Mouse (Mus musculus) bone marrow, adult 2 months (tissue): ENCODE measurements around the gene Actl7b. TPM values are rescaled to one million over a fixed set of nuclear protein-coding genes. Genes with fewer than 3 reads are reported as not detected.

Source experiments
- H3K27ac ChIP-seq: fragments of 200-500 bp; 2 replicates; pipeline ENCODE4 v1.5.1; 2012; ENCODE audit warnings: low read depth, mild to moderate bottlenecking, control low read depth, inconsistent platforms, low read length; ENCODE audit not compliant: control insufficient read depth, poor library complexity, insufficient read depth
- H3K4me1 ChIP-seq: fragments of 200-500 bp; 2 replicates; pipeline ENCODE4 v1.6.1; 2011; ENCODE audit warnings: low read length; ENCODE audit not compliant: control insufficient read depth, insufficient read depth
- H3K4me3 ChIP-seq: fragments of 200-500 bp; replicated peaks from 2 replicates; pipeline ENCODE3; 2011; ENCODE audit warnings: mild to moderate bottlenecking, low read depth, low read length, control low read depth; ENCODE audit not compliant: control insufficient read depth
- CTCF ChIP-seq: fragments of 200-500 bp; IDR thresholded peaks from 2 replicates; pipeline ENCODE4 v1.5.1; 2011; ENCODE audit warnings: low read length, control low read depth; ENCODE audit not compliant: control insufficient read depth, insufficient read depth
- POLR2A ChIP-seq: fragments of 200-500 bp; IDR thresholded peaks from 2 replicates; pipeline ENCODE4 v1.6.1; 2011; ENCODE audit warnings: low read depth, mild to moderate bottlenecking, control low read depth, low read length, borderline replicate concordance; ENCODE audit not compliant: control insufficient read depth
- WGBS: fragments of 180-500 bp; shearing (Covaris S2); methylation state at CpG from one replicate; pipeline ENCODE4 v1.1.7; 2018; 5-methylcytosine and 5-hydroxymethylcytosine counted together
- polyA plus RNA-seq: library from polyadenylated mRNA; stranded (reverse); fragments of >200 nt; gene quantifications from 2 replicates; pipeline ENCODE4 v1.2.4, GENCODE M21; 2011; ENCODE audit warnings: low replicate concordance; ENCODE audit not compliant: missing spikeins, insufficient read depth, insufficient read length

Gene Actl7b
- polyA plus RNA-seq, 1 experiment, result 2.1 TPM

- H3K27ac ChIP-seq, result no peak within 1 kb of the TSS
- H3K4me3 ChIP-seq, result no peak within 1 kb of the TSS
- WGBS, result 92% methylated on average over 21 of the region's 21 CpGs
- no peak for TF ChIP-seq CTCF
- no peak for TF ChIP-seq POLR2A
- no peaks in the 10 kb centered on the region for H3K4me1 ChIP-seq
These were observed 2.3 kb upstream of the Actl7b start, which contains the start of gene Actl7a for GRCm38 (mm10) chr4:56743363-56744195. Gene Actl7a (plus strand): TSS chr4:56743413.

DNA sequence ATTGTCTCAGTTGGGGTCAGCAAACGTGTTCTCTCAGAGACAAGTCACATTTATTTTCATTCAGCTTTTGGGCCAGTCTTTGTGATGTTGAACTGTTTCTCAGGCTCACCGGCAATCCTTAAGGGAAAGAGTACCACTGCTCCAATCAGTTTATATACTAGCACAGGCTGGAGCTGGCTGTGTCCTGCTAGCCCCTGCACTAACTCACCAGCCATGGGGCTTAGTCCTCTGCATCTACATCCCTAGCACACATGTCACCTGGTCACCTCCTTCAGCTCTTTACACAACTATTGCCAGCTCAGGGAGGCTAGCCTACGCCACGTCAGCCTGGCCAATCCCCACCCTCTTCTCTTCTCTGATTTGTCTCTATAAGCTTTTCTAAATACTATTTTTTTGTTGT is 1.5 kb upstream of the Actl7b start:
- Histone ChIP-seq H3K4me3 (no peak overlapping the region), H3K27ac (no peak overlapping the region), H3K4me1 (no peaks in the 10 kb centered on the region)
- TF ChIP-seq CTCF (no peak), POLR2A (no peak)
- 84% methylated on average over 4 of the region's 4 CpGs for WGBS

DNA sequence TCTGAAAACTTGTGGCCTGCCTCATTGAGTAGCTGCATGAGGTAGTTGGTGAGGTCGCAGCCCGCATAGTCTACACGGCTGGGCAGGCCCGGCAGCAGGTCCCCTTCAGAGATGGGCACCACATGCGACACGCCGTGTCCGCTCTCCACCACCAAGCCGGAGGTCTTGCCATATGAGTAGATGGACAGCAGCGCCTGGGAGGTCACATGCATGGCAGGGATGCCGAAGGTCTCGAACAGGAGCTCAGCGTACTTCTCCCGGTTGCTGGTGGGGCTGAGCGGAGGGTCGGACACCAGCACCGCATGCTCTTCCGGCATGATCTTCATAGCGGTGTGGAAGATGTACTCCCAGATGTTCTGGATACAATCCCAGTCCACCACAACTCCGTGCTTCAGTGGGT is 632 bp downstream of the Actl7b start:
- no peak overlapping the region for H3K4me3 ChIP-seq
- WGBS, result 92% methylated on average over 20 of the region's 20 CpGs
- no peak for TF ChIP-seq CTCF
- TF ChIP-seq POLR2A, result no peak
- H3K27ac ChIP-seq, result no peak overlapping the region
- H3K4me1 ChIP-seq, result no peaks in the 10 kb centered on the region

- WGBS, result 87% methylated on average over 18 of the region's 18 CpGs
- no peak within 1 kb of the TSS for H3K27ac ChIP-seq
- no peak within 1 kb of the TSS for H3K4me3 ChIP-seq
- no peaks in the 10 kb centered on the region for H3K4me1 ChIP-seq
- TF ChIP-seq CTCF (no peak), POLR2A (no peak)
These were observed 1.2 kb downstream of the Actl7b start, which contains the start of gene Gm26657 for GRCm38 (mm10) chr4:56740020-56740485. Gene Gm26657 (plus strand): TSS chr4:56740070.

DNA sequence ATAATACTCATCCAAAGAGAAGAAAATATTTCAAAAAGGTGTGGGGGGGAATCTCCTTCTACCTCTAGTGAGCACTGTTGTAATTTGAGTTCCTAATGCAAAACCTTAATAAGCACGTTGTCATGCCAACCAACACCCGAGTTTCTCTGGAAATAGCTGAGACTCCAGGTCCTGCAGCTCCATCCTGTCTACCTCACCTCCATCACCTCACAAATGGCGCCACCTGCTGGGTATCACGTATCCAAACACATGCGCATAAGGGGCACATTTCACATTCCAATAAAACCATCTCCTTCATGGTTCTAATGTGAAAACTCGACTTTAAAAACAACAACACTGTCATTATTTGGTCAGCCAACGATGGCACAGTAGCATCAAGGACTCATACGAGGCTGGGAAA is 15.4 kb downstream of the Actl7b start:
- TF ChIP-seq POLR2A, result no peak
- peak; percentile 50; the same call in 1 of the 2 replicates for TF ChIP-seq CTCF
- WGBS, result 55% methylated on average over 8 of the region's 8 CpGs

DNA sequence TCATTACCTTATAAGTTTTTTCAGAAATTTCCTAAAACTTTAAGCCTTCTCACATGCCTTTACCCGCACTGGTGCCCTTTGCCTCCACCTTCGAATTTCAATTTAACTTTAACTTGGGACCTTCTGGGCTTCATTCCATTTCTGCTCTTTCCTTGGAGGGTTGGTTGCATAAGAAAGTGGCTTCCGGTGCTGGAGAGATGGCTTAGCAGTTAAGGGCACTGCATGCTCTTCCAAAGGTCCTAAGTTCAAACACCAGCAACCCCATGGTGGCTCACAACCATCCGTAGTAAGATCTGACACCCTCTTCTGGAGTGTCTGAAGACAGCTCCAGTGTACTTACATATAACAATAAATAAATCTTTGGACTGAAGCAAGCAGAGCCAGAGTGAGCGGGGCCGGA is 18.0 kb downstream of the Actl7b start:
- TF ChIP-seq CTCF (no peak), POLR2A (no peak)

More for the DNA sequence above, 15.4 kb downstream of the Actl7b start:
- H3K4me3 ChIP-seq, result no peak overlapping the region
- no peaks in the 10 kb centered on the region for H3K4me1 ChIP-seq
- H3K27ac ChIP-seq, result no peak overlapping the region

DNA sequence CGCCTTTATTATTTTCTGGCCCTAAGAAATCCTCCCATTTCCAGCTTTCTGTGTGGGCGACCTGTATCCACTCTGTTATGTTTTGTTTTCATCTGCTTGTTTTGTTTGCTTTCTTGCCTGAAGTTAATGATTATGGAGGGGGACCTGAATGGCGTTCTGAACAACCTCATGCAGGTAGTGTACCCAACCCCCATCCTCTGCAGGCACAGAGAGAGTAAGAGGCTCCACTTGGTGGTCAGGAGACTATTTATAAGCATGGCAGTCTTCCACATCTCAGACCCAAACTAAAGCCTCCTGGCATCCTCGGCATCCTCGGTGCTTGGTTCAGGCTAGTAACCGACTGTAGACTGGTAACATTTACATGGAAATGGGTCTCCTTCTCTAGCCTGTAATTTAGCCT is 18.9 kb downstream of the Actl7b start:
- Histone ChIP-seq H3K4me3 (no peak overlapping the region), H3K4me1 (no peaks in the 10 kb centered on the region), H3K27ac (no peak overlapping the region)
- WGBS, result 70% methylated on average over 6 of the region's 6 CpGs
- TF ChIP-seq CTCF (no peak), POLR2A (no peak)

More for the DNA sequence above, 18.0 kb downstream of the Actl7b start:
- H3K4me1 ChIP-seq, result no peaks in the 10 kb centered on the region
- no peak overlapping the region for H3K4me3 ChIP-seq
- 84% methylated on average over 6 of the region's 6 CpGs for WGBS
- no peak overlapping the region for H3K27ac ChIP-seq

DNA sequence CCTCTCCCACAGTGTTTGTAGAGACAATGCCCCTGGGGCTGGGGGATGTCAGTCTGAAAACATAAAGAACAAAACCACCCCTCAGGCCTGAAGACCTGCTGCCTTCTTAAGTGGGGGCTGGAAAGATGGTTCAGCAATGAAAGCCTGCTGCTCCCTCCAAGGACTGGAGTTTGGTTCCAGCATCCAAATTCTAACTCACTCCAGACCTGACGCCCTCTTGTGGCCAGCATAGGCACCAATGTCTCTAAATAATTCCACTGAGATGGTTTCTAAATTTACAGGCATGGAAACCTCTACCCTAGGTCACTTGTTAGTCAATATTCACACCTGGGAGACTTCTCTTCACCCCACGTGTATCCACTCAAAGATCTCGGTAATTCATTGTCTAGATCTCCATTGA is 19.8 kb downstream of the Actl7b start:
- TF ChIP-seq POLR2A (no peak), CTCF (peak; percentile 42)
- Histone ChIP-seq H3K27ac (no peak overlapping the region), H3K4me1 (no peaks in the 10 kb centered on the region), H3K4me3 (no peak overlapping the region)
- WGBS, result 25% methylated on average over 3 of the region's 3 CpGs
